Mouse (Mus musculus) brown adipose tissue, adult 24 weeks (tissue): Measurements from ENCODE around the gene B4gat1. TPM values are rescaled to one million over a fixed set of nuclear protein-coding genes. Genes with fewer than 3 reads are reported as not detected.
"Not testable (repeated sequence)": the region's sequence is repeated elsewhere in the genome, so short reads cannot be mapped to it uniquely, and the experiment has no call there.

Source experiments
- H3K27ac ChIP-seq: fragments of 200-500 bp; replicated peaks from 2 replicates; pipeline ENCODE4 v1.5.1; 2012; ENCODE audit warnings: low read depth, mild to moderate bottlenecking, low read length
- H3K4me1 ChIP-seq: fragments of 200-500 bp; 2 replicates; pipeline ENCODE4 v1.6.1; 2012; ENCODE audit warnings: low read length, mixed read lengths; ENCODE audit not compliant: control insufficient read depth, insufficient read depth, insufficient read length
- H3K4me3 ChIP-seq: fragments of 200-500 bp; 2 replicates; pipeline ENCODE4 v1.5.1; 2012; ENCODE audit warnings: low read depth, mild to moderate bottlenecking, low read length, moderate library complexity; ENCODE audit not compliant: insufficient read depth
- polyA plus RNA-seq: library from polyadenylated mRNA; stranded (reverse); fragments of >200 nt; gene quantifications from 2 replicates; pipeline ENCODE4 v1.2.4, GENCODE M21; 2012; ENCODE audit not compliant: missing spikeins, insufficient read depth, insufficient read length

B4gat1 gene
- 9.3 and 10.3 TPM in 2 replicates for polyA plus RNA-seq

DNA sequence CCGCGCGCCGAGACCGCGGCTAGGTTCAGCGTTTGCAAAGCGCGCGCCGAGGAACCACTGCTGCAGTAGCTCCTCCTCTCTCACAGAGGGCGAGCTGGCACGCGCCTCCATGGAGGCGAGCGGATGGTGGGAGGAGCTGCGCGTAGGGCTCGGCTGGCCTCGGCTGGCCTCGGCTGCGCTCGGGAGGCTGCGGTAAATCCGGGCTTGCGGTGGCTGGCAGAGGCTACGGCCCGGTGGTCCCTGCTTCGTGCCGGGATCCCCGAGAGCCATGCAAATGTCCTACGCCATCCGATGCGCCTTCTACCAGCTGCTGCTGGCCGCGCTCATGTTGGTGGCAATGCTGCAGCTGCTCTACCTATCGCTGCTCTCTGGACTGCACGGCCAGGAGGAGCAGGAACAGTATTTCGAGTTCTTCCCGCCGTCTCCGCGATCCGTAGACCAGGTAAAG, at the start of gene B4gat1, which contains the start of gene AC124502.3:
Gene B4gat1, plus strand, starts transcription at position 118 of the 448 bp plus-strand sequence.
Gene AC124502.3, plus strand, starts transcription at position 183 of the 448 bp plus-strand sequence.
- peaks cover 8% of the 10 kb centered on the region for H3K4me1 ChIP-seq
- peak within 1 kb of the TSS; percentile 73 for H3K4me3 ChIP-seq
- no peak within 1 kb of the TSS for H3K27ac ChIP-seq

DNA sequence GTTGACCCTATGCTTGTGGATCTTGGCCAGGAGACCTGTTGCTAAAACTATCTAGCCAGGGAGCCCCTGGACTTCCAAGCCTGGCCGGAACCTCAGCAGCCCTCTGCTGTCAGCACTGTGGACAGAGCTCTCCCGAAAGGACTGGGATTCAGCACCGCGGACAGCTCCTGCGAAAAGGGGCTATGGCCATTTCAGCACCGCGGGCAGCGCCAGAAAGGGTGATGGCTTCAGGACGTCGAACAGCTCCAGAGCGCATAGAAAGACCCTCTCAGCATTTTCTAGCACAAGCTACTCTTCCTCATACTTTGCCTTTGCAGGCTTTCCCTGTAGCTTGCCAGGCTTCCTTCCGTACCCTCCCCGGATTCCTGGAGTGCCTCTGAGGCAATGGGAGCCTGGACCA, 49.6 kb upstream of the B4gat1 start:
- Histone ChIP-seq H3K4me3 (no peak overlapping the region), H3K27ac (no peak overlapping the region), H3K4me1 (0 out of 2 replicates have a peak, but pooled peaks cover 3% of the 10 kb centered on the region)

DNA sequence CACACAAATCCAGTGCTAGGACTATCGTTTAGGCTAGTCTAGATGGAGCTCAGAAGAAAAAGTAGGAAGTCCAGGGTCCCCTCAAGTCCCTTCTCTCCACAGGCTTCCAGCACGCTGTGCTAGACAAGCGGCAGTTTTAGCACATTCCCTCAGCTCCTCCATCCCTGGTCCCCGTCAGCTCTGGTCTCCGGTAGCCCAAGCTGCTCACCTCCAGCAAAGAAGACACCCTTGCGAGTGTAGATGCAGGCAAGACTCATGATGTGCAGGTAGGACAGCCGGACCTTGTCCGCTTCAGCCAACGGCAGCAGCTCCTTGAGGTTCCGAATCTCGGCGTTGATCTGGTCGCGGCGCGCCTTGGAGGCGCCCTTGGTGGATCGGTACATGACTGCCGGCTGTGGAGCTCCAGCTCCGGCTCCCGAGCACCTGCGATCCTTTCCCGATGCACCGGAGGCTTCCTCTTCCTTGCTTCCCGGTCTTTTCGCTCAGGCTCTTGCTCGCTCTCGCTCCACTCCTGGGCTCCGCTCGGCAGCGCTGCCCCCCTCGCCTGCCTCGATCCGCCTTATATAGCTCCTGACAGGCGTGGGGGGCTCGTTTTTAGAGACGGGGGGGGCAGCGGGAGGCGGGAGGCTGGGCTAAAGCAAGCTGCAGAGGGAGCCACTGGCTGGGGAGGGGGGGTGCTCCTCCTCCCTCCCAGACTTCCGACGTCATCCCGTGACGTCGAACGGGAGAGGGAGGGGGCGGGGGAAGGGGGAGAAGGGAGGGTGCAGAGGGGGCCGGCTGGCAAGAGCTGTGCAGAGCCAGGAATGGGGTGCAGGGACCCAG, 49.0 kb upstream of the B4gat1 start:
- no peak overlapping the region for H3K27ac ChIP-seq

DNA sequence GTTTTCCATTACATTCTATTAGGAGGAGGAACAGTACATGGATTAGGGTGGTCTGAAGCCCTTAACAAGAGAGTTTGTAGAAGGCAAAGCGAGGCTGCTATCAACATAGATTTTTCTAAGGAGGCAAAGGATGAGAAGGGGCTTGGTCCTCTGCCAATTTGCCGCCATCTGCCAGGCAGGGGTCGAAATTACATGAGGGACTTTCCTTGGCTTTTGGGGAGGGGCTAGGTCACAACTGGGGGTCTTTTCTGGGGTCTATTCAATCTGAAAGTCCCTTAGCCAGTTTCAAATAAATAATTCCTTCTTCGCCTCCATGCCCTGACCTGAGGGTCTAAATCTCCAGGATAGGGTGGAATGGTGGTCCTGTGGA, 48.4 kb upstream of the B4gat1 start, which contains the start of gene Npas4:
Gene Npas4, minus strand, starts transcription at position 61 of the 370 bp plus-strand sequence.
- H3K4me1 ChIP-seq = 0 out of 2 replicates have a peak, but pooled peaks cover 3% of the 10 kb centered on the region
- no peak within 1 kb of the TSS for H3K27ac ChIP-seq
- no peak within 1 kb of the TSS for H3K4me3 ChIP-seq

More for the DNA sequence above, 49.0 kb upstream of the B4gat1 start:
- Histone ChIP-seq H3K4me1 (0 out of 2 replicates have a peak, but pooled peaks cover 3% of the 10 kb centered on the region), H3K4me3 (no peak overlapping the region)

DNA sequence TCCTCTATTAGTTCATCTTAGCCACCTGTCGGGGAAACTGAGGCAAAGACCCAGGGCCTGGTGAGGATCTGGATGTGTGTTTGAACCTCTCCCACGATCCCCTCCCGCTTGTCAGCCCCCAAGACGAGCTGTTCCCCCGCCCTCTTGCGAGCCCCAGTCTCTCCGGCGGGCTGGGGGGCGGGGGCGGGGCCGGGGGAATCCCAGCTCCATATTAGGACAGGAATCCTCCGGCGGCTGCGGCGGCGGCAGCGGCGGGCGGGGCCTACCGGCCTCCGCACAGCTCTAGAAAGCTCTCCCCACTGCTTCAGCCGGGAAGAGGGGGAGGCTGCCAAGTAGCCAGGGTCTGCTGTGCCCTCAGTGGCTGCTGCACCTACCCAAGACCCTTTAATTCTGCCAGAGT, 47.9 kb upstream of the B4gat1 start:
- H3K4me3 ChIP-seq = no peak overlapping the region
- 0 out of 2 replicates have a peak, but pooled peaks cover 3% of the 10 kb centered on the region for H3K4me1 ChIP-seq
- H3K27ac ChIP-seq = no peak overlapping the region

DNA sequence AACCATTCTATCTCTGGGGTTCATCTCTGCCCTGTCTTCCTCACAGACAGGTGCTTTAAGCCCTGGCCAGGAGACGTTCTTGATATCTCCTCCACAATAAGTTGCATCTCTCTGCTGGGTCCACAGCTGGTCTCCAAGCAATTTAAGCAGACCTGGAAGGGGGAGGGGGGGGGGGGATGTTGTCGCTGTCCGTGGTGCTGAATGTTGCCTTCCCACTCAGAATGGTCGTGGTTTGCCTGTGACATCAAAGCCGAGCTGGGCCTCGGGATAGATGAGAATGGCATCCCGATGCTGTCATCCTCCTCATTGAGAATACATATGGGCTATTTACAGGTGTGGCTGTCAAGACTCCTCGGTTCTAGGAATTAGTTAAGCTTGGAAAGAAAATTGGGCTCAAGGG, 46.3 kb upstream of the B4gat1 start:
- H3K4me3 ChIP-seq = no peak overlapping the region
- H3K27ac ChIP-seq = no peak overlapping the region
- H3K4me1 ChIP-seq = 0 out of 2 replicates have a peak, but pooled peaks cover 3% of the 10 kb centered on the region

DNA sequence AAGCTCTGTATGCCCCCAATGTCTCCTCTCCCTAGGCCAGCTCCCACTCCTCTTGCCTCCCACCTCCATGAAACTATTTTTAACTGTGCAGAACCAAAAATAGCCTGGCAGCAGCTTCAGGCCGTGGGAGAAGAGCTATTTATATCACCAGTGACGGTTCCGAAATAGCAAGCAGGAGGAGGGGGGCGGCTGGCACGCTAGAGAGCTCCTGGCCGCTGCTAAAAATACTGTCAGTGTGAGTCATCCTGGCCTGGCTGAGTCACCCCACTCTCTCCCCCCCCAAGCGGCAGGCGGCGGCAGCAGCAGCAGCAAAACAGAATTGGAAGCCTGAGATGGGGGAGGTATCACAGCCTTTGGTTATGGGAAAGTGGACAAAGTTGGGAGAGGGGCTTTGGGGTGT, 45.7 kb upstream of the B4gat1 start:
- Histone ChIP-seq H3K4me1 (0 out of 2 replicates have a peak, but pooled peaks cover 3% of the 10 kb centered on the region), H3K4me3 (no peak overlapping the region), H3K27ac (no peak overlapping the region)

DNA sequence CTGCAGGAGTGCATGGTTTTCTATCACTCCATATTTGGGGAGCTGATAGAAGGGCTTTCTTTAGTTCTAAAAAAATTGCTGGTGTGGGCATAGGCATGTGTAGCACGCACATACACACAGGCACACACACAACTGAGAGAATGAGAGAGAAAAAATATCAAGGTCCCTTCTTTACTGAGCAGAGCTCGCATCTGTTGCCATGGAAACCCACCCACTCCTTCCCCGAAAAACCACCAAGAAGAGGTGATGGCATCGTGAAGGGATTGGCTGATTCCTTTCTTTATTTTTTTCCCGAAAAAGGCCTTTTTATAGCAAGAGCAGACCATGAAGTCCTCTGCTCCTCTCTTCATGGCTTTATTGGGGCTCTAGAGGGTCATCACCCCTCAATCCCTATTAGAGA, 44.6 kb upstream of the B4gat1 start:
- no peak overlapping the region for H3K27ac ChIP-seq
- H3K4me3 ChIP-seq = no peak overlapping the region
- 0 out of 2 replicates have a peak, but pooled peaks cover 3% of the 10 kb centered on the region for H3K4me1 ChIP-seq

DNA sequence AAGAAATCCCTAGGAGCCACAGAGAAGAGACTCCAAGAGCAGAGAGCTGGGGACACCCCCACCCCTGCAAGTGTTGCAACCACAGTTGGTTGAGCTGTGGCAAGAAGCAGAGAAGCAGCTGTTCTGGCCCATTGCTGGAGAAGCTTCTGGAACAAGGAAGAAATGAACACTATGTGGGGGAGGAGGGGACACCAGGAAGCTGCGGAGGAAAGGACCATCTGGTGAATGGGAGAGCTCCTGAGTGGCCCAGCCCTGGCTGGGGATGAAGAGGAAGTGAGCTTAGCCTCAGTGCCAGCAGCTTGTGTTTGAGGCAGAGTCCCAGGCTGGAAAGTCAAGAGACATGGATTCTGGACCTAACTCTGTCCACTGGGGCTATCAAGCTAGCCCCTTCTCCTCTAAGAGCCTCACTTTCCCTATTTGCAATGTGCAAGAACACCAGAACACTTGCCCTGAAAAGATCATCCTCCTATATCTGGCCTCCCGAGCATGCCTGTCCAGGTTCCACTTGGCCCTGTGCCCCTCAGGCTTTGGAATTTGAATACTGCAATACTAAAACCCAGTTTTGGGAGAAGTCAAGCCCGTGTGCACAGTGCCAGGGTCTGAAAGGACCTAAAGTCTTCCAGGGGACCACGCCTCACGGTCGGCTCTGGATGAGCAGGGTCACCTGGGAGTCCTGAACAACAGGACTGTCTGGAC, 39.0 kb upstream of the B4gat1 start:
- Histone ChIP-seq H3K27ac (no peak overlapping the region), H3K4me3 (no peak overlapping the region), H3K4me1 (no peaks in the 10 kb centered on the region)

DNA sequence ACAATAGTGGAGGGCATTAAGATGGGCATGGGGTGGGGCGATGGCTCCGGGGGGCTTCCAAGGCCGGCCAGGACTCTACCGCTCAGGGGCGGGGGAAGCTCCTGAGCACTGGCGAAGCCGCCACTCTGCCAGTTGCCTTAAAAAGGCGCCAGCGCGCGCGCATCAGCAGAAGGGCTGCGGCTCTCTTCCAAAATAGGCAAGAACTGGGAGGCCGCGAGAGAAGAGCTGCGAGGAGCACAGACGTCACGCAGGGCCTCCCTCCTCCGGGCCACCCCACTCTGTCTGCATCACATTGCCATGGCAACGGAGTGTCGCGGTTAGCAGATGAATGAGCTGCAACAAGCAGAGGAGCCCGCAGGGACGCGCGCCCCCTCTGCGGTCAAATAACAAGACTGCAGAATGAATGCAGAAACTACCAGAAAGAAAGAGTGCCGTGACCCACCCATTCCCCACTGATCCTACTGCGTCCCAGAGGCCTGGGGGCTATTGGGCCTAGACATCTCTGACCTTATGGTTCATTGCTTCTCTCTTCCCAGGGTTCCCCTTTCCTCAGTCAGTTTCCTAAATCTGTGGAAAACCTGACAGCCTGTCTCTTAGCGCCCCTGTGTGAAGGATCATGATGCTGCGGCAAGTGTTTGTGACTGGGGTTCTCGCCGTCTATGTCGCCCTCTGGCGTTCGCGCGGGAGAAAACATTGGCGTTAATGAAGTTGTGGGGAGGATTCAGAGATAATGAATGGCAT, 36.8 kb upstream of the B4gat1 start:
- Histone ChIP-seq H3K4me3 (no peak overlapping the region), H3K27ac (no peak overlapping the region)

DNA sequence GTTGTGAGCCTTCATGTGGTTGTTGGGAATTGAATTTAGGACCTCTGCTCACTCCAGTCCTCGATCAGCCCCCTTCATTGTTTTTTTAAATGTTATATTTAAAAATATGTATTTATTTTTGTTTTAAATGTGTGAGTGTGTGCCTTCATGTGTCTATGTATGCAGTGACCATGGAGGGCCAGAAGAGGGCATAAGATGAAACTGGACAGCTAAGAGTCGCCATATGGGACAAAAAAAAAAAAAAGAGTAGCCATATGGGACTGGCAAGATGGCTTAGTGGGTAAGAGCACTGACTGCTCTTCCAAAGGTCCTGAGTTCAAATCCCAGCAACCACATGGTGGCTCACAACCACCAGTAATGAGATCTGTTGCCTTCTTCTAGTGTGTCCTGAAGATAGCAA, 35.0 kb upstream of the B4gat1 start:
- H3K4me1 ChIP-seq, H3K4me3 ChIP-seq, H3K27ac ChIP-seq: not testable (repeated sequence)

More for the DNA sequence above, 36.8 kb upstream of the B4gat1 start:
- no peaks in the 10 kb centered on the region for H3K4me1 ChIP-seq

DNA sequence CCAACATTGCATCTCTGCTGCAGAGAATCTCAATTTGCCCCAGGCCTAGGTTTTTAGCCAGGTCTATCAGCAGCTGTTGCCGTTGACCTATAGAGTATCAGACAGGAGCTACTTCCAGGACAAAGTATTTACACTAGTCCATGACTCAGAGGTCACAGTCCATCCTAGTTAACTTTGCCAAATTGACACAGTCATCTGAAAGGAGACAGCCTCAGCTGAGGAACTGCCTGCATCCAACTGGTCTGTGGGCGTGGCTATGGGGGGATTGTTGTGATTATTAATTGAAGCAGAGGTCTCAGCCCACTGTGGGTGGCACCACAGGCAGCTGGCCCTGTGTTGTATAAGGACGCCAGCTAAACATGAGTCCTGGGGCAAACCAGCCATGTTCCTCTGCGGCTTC, 33.7 kb upstream of the B4gat1 start:
- Histone ChIP-seq H3K27ac (no peak overlapping the region), H3K4me1 (no peaks in the 10 kb centered on the region), H3K4me3 (no peak overlapping the region)

DNA sequence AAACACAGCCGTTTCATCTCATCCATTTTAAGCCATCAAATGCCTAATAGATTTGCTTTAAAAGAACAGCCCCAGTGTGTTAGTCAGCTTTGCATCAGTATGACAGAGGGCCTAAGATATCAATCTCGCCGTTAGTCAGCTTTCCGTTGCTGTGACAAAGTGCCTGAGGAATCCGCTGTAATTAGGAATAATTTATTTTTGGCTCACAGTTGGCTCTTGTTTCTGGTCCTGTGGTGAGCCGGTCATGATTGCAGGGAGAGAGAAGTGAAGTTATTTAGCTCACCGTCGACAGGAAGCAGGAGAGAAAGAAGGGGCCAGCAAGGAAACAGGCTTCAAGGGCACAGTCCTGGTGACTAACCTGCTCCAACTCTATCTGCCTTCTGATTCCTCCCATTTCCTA, 25.5 kb upstream of the B4gat1 start:
- no peaks in the 10 kb centered on the region for H3K4me1 ChIP-seq
- H3K27ac ChIP-seq = no peak overlapping the region
- H3K4me3 ChIP-seq = no peak overlapping the region

DNA sequence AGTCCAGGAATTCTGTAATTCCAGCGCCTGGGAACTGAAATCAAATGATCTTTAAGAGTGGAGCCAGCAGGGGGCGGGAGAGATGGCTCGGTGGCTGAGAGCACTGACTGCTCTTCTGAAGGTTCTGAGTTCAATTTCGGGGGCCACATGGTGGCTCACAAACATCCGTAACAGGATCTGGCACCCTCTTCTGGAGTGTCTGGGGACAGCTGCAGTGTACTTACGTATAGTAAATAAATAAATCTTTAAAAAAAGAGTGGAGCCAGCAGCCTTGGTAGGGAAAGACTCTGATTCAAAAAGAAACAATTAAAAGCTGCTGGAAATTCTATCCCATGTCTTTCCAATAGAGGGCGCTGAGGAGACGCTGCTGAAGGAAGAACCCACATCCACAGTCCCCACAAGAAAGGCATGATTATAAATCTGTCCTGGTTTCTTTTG, 23.6 kb upstream of the B4gat1 start:
- Histone ChIP-seq H3K27ac (no peak overlapping the region), H3K4me3 (no peak overlapping the region), H3K4me1 (no peaks in the 10 kb centered on the region)
